ENCODE assay signal across 11 mouse cellular contexts in the genomic region with DNA sequence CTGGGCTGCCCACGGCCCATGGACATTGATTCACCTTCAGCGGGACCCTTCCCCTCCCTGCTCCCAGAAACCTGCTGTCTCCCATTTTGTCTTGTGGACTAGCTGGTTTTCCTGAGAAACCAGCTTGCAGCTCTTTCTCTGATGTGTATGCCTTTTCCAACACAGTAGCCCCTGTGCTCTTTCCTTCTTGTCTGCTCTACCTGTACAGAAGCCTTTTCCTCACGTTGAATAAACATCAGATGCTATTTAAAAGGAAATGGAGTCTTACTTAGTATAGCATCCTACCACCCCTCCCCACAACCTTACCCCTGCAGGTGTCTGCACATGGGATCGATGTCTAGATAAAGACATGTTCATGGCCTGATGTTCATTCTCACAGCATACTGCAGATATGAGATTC. TPM values are rescaled to one million over a fixed set of nuclear protein-coding genes. Genes with fewer than 3 reads are reported as not detected.
DNase-seq lines count a peak whose midpoint lies in the region; ATAC-seq and TF ChIP-seq lines count a peak whose summit lies in the region.
"Not testable (repeated sequence)": the region's sequence is repeated elsewhere in the genome, so short reads cannot be mapped to it uniquely, and the experiment has no call there.
"Had no signal": no experiment of that assay in that cellular context is flagged by ENCODE, and none has a peak within 500 bp of the region (broad histone marks: within the 10 kb centered on the region; RNA-seq: fewer than 3 reads in every experiment).

A gene (minus strand): TSS at position 101 of the 400 bp plus-strand sequence.

- TF ChIP-seq EP300 in heart, postnatal 0 days (IDR thresholded peaks at IDR 0.05; ENCODE audit: low read depth): not testable (repeated sequence)

- H3K27me3 ChIP-seq in cerebellum, adult 2 months (ENCODE audit: control insufficient read depth, insufficient read depth, low read length); forebrain, embryonic 14.5 days (replicated peaks; ENCODE audit: control insufficient read depth, insufficient read depth, low read length); heart, postnatal 0 days (ENCODE audit: control insufficient read depth, insufficient read depth, low read length); kidney, adult 2 months (replicated peaks; ENCODE audit: control insufficient read depth, insufficient read depth, low read length); liver, adult 2 months (ENCODE audit: control insufficient read depth, insufficient read depth, low read length); neural tube, embryonic 13.5 days: not testable (repeated sequence)

- not testable (repeated sequence) for TF ChIP-seq CTCF in cerebellum, adult 2 months (IDR thresholded peaks at IDR 0.05; ENCODE audit: borderline replicate concordance, insufficient read depth, low read depth, low read length); heart, postnatal 0 days (IDR thresholded peaks at IDR 0.05; ENCODE audit: low read depth); kidney, adult 2 months (conservative IDR thresholded peaks at IDR 0.05; ENCODE audit: insufficient read depth, insufficient read length, low read depth, low read length); liver, adult 2 months (IDR thresholded peaks at IDR 0.05; ENCODE audit: low read depth, low read length)

- H3K9ac ChIP-seq in forebrain, embryonic 14.5 days (ENCODE audit: low read length): peak within 1 kb of the TSS; percentile 65
- peak within 1 kb of the TSS; percentile 54 for H3K9ac ChIP-seq in heart, postnatal 0 days (replicated peaks; ENCODE audit: low read depth, low read length)
- peak within 1 kb of the TSS; percentile 5 for H3K9ac ChIP-seq in liver, adult 2 months (ENCODE audit: low read depth, low read length)
- peak within 1 kb of the TSS; percentile 80 for H3K9ac ChIP-seq in neural tube, embryonic 13.5 days

- H3K4me2 ChIP-seq in forebrain, embryonic 14.5 days (ENCODE audit: low read length): peak within 1 kb of the TSS; percentile 50
- H3K4me2 ChIP-seq in heart, postnatal 0 days (ENCODE audit: low read depth, low read length): peak within 1 kb of the TSS; percentile 72
- peak within 1 kb of the TSS; percentile 57 for H3K4me2 ChIP-seq in neural tube, embryonic 13.5 days

- H3K27ac ChIP-seq in cerebellum, adult 2 months (ENCODE audit: insufficient read depth, low read length): peak within 1 kb of the TSS; percentile 96
- H3K27ac ChIP-seq in forebrain, embryonic 14.5 days (ENCODE audit: low read depth, low read length): peak within 1 kb of the TSS; percentile 44; the same call in 1 of the 2 replicates
- H3K27ac ChIP-seq in heart, postnatal 0 days (ENCODE audit: low read depth): peak within 1 kb of the TSS; percentile 64
- H3K27ac ChIP-seq in kidney, adult 2 months (ENCODE audit: insufficient read depth, low read depth, low read length): peak within 1 kb of the TSS; percentile 29; the same call in 1 of the 2 replicates
- H3K27ac ChIP-seq in liver, adult 2 months (replicated peaks; ENCODE audit: insufficient read depth, low read depth, low read length): 0 out of 2 replicates have a peak within 1 kb of the TSS, but pooled peaks have one; percentile 5
- H3K27ac ChIP-seq in macrophage: not testable (repeated sequence)
- peak within 1 kb of the TSS; percentile 82 for H3K27ac ChIP-seq in neural tube, embryonic 13.5 days (replicated peaks)

- not testable (repeated sequence) for H3K9me3 ChIP-seq in forebrain, embryonic 14.5 days (replicated peaks; ENCODE audit: control insufficient read depth, low read length); heart, postnatal 0 days (replicated peaks; ENCODE audit: control insufficient read depth, low read length); neural tube, embryonic 13.5 days

- not testable (repeated sequence) for H3K79me2 ChIP-seq in liver, adult 2 months (ENCODE audit: control insufficient read depth, insufficient read depth, low read length); macrophage (ENCODE audit: inconsistent target)

- H3K4me3 ChIP-seq in cerebellum, adult 2 months (replicated peaks; ENCODE audit: insufficient read depth, low read depth, low read length): peak within 1 kb of the TSS; percentile 97
- H3K4me3 ChIP-seq in forebrain, embryonic 14.5 days (ENCODE audit: low read depth, low read length): peak within 1 kb of the TSS; percentile 39
- H3K4me3 ChIP-seq in heart, postnatal 0 days (ENCODE audit: low read depth, low read length): peak within 1 kb of the TSS; percentile 58
- peak within 1 kb of the TSS; percentile 63 for H3K4me3 ChIP-seq in kidney, adult 2 months (ENCODE audit: insufficient read depth, low read depth, low read length)
- peak within 1 kb of the TSS; percentile 44 for H3K4me3 ChIP-seq in liver, adult 2 months (ENCODE audit: insufficient read depth, low read depth, low read length)
- H3K4me3 ChIP-seq in macrophage (ENCODE audit: inconsistent target): peak within 1 kb of the TSS; percentile 28; the same call in 1 of the 2 replicates
- H3K4me3 ChIP-seq in neural tube, embryonic 13.5 days: peak within 1 kb of the TSS; percentile 50

- not testable (repeated sequence) for H3K4me1 ChIP-seq in cerebellum, adult 2 months (ENCODE audit: control insufficient read depth, insufficient read depth, low read length); forebrain, embryonic 14.5 days (ENCODE audit: control insufficient read depth, insufficient read depth, low read length); heart, postnatal 0 days (ENCODE audit: control insufficient read depth, insufficient read depth); kidney, adult 2 months (ENCODE audit: control insufficient read depth, insufficient read depth, low read length); liver, adult 2 months (ENCODE audit: control insufficient read depth, insufficient read depth, low read length); neural tube, embryonic 13.5 days (replicated peaks)

- ATAC-seq in forebrain, embryonic 14.5 days; heart, postnatal 0 days (ENCODE audit: insufficient read depth, low read depth); neural tube, embryonic 13.5 days (ENCODE audit: low read depth): not testable (repeated sequence)

- not testable (repeated sequence) for TF ChIP-seq POLR2A in cerebellum, adult 2 months (IDR thresholded peaks at IDR 0.05; ENCODE audit: borderline replicate concordance, insufficient read depth, low read length); kidney, adult 2 months (IDR thresholded peaks at IDR 0.05; ENCODE audit: low read depth, low read length); liver, adult 2 months (IDR thresholded peaks at IDR 0.05; ENCODE audit: extremely low read depth, insufficient read depth, low read length)

- 10% methylated on average over 2 of the region's 4 CpGs for WGBS in cerebellum, adult 2 months
- WGBS in forebrain, embryonic 14.5 days: 71% methylated on average over 2 of the region's 4 CpGs
- WGBS in heart, postnatal 0 days: 57% methylated on average over 2 of the region's 4 CpGs
- WGBS in kidney, adult 2 months: 61% methylated on average over 3 of the region's 4 CpGs
- 78% methylated on average over 3 of the region's 4 CpGs for WGBS in liver, adult 2 months
- whole genome bisulfite sequencing in macrophage (ENCODE audit: missing documents): no CpG with 5 or more reads among the region's 4 CpGs
- WGBS in neural tube, embryonic 13.5 days: 61% methylated on average over 3 of the region's 4 CpGs

- DNase-seq in cerebellum, adult 2 months; forebrain, embryonic 14.5 days (ENCODE audit: low spot score); heart, postnatal 0 days (ENCODE audit: low spot score); kidney, adult 2 months; liver, adult 2 months (ENCODE audit: extremely low read depth, low read depth, low spot score): not testable (repeated sequence)

- not testable (repeated sequence) for H3K36me3 ChIP-seq in forebrain, embryonic 14.5 days (ENCODE audit: control insufficient read depth, insufficient read depth, low read length); heart, postnatal 0 days (replicated peaks; ENCODE audit: control insufficient read depth, insufficient read depth, low read length); kidney, adult 2 months (ENCODE audit: control insufficient read depth, insufficient read depth, low read length); liver, adult 2 months (ENCODE audit: control insufficient read depth, insufficient read depth, low read length); macrophage (ENCODE audit: inconsistent target); neural tube, embryonic 13.5 days

RNA-seq across cellular contexts. Expression of the gene that starts here (rescaled TPM):
- not detected in 2 replicates for polyA plus RNA-seq in cerebellum, adult 2 months (2012; rRNA removed)
- polyA plus RNA-seq in forebrain, embryonic 14.5 days (2014; fragmentation: Nextera tagmentation; extraction: Ambion mirVana): not detected in 2 replicates
- not detected in 2 replicates for total RNA-seq in heart, postnatal 0 days (2014; rRNA removed; ENCODE audit: low replicate concordance)
- polyA plus RNA-seq in heart, postnatal 0 days (2015; fragmentation: Nextera tagmentation; extraction: Ambion mirVana): not detected in 2 replicates
- not detected in 2 replicates for polyA plus RNA-seq in kidney, adult 2 months (2012; rRNA removed)
- total RNA-seq in liver, adult 2 months (2014; rRNA removed): not detected in 2 replicates
- polyA plus RNA-seq in liver, adult 2 months (2012; rRNA removed): not detected in 2 replicates
- total RNA-seq in macrophage (2018; cell fraction: chromatin; rRNA removed): not detected
- not detected for total RNA-seq in macrophage (2018; cell fraction: cytosol; rRNA removed)
- not detected for total RNA-seq in macrophage (2018; cell fraction: nucleus; rRNA removed)
- not detected in 3 replicates for polyA plus RNA-seq in macrophage (2018)
- not detected in 2 replicates for polyA plus RNA-seq in neural tube, embryonic 13.5 days (2015; fragmentation: Nextera tagmentation; extraction: Ambion mirVana)
- total RNA-seq: adrenal gland, postnatal 25 days; heart, adult 8-10 months; layer of hippocampus, postnatal 10 days; monocyte, adult 5-6 weeks had no signal

Comparison
In these comparisons a context has a peak if more than half of its experiments do, and no peak if none do; other contexts are left out.
1. H3K4me3 ChIP-seq: peak in every context shown above with its lines; median percentile 97 in cerebellum, adult 2 months; 63 in kidney, adult 2 months; 58 in heart, postnatal 0 days; 50 in neural tube, embryonic 13.5 days; 44 in liver, adult 2 months; 39 in forebrain, embryonic 14.5 days; 28 in macrophage.
2. H3K9ac ChIP-seq: peak in every context shown above with its lines; median percentile 80 in neural tube, embryonic 13.5 days; 65 in forebrain, embryonic 14.5 days; 54 in heart, postnatal 0 days; 5 in liver, adult 2 months.